Mouse (Mus musculus): ENCODE measurements around the gene Tle1. TPM values are rescaled to one million over a fixed set of nuclear protein-coding genes. Genes with fewer than 3 reads are reported as not detected.

Gene Tle1
- total RNA-seq, 2 experiments from 2014 or later, result 48.7 to 50.3 TPM

DNA sequence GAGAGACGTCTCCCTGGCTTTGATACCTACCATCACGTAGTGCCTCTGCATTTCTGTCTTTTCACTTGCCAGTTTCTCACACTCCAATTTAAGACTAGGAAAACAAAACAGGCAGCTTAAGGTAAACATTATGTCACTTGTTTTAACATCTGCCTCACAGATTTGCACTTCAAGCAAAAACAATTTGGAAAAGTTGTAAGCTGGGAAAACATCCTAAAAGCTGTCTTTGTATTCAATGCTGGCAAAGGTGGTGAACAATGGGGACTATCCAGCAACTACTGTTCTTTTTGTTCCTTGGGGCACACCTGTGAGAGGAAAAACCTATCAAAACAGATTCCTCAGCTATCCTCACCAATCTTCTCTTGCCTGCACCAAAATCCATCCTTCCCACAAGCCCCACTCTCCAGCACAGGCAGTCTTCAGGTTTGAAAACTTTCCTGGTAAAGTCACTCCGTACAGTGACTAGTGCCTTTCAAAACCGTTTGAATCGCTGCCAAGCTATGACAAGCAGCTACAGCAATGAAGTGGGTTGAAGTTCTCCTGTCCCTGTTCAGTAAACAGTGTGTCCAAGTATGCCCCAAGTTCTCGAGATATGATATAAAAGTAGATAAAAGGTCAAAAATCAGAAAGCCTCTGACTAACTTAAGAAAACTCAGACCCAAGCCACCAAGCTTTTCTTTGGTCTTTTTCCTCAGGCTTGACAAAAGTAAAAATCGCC, 2.7 kb downstream of the Tle1 start:
- Histone ChIP-seq H3K27ac (peak overlapping the region; percentile 96; the same call in 1 of the 2 replicates), H3K4me3 (peak overlapping the region; percentile 94)
- DNase-seq (ENCODE audit: extremely low spot score in 1 of 2, low spot score in 2 of 2), result no peak
- intact Hi-C loops (cut with DNase I), result loop anchor here (5.0 to 10.0 kb wide), 4 partner anchors 36 to 1291 kb away; no protein-coding TSS in a partner anchor
- no peak for TF ChIP-seq CTCF (IDR thresholded peaks at IDR 0.05)

DNA sequence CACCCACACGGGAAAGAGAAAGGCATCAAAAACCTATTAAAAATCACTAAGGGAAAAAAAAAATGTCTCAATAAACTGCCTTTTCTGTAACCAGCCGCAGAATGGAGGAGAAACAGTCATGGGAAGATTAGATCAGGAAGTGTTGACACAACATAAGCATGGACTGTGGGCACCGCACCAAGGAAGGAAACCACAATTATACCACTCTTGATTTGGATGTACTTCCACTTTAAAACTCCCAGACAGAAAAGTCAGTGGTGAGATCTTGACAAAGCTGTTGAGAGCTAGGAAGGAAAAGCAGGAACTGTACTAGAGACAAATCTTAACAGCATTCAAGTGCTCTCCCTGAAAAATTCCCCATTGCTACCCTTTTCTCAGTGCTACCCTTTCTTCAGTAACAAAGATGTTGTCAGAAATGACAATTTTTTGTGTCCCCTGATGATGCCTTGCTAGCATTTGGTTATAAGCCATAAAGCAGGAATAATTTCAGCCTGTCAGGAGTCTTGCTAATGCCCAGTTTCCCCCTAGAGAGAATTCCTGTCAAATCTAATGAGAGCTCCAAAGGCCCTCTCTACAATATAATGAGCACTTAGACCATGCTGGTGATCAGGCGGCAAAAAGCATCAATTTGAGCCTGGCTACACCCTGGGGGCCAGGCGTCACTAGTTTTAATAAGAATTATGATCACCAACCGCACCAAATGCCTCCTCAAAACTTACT, 5.4 kb downstream of the Tle1 start:
- intact Hi-C loops (cut with DNase I), result loop anchor here (5.0 to 10.0 kb wide), 4 partner anchors 33 to 1288 kb away; no protein-coding TSS in a partner anchor
- DNase-seq (ENCODE audit: extremely low spot score in 1 of 2, low spot score in 2 of 2), result no peak
- Histone ChIP-seq H3K27ac (no peak overlapping the region), H3K4me3 (no peak overlapping the region)
- TF ChIP-seq CTCF (IDR thresholded peaks at IDR 0.05), result no peak

DNA sequence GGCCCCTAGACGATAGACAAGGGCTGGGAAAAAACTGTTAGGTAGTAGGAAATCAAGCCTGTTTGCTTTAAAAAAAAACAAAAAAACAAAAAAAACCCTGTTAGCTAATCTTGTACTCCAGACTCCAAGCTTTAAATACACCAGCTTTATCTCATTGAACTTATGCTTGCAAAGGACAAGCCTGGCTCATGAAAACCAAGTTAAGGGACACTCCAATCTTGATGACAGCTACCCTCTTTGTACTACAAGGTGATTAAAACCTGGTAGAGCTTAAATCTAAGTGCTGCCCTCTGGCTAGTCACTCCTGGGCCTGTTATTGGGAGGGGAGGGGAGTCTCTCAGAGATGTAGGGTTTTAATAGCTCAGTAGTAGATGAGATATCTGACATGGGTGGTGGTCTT, 7.4 kb downstream of the Tle1 start:
- intact Hi-C loops (cut with DNase I), result loop anchor here (5.0 to 10.0 kb wide), 2 partner anchors 528 to 1781 kb away; partner anchors contain the start of gene Cdk5rap2
- no peak overlapping the region for H3K4me3 ChIP-seq
- TF ChIP-seq CTCF (IDR thresholded peaks at IDR 0.05), result no peak
- no peak for DNase-seq (ENCODE audit: extremely low spot score in 1 of 2, low spot score in 2 of 2)
- no peak overlapping the region for H3K27ac ChIP-seq

DNA sequence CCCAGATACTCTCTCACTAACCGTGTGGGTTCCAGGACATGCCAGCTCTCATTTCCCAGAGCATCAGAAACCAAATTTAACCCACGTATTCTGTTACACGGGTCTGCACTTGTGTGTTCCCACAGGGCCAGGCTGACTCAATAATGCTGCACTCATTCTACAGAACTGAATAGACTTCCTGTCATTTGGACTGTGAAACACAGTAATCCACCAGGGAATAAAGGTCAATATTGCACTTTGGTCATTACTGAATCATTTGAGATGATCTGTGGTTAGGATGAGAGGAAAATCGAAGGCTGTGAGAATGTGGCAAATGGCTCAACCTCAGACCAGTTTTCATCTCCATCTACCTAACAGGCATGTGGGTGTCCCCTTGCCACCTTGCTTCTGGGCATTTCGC, 16.2 kb downstream of the Tle1 start:
- no peak for DNase-seq (ENCODE audit: extremely low spot score in 1 of 2, low spot score in 2 of 2)
- Histone ChIP-seq H3K27ac (no peak overlapping the region), H3K4me3 (no peak overlapping the region)
- intact Hi-C loops (cut with DNase I), result no loop called here
- TF ChIP-seq CTCF (IDR thresholded peaks at IDR 0.05), result no peak

DNA sequence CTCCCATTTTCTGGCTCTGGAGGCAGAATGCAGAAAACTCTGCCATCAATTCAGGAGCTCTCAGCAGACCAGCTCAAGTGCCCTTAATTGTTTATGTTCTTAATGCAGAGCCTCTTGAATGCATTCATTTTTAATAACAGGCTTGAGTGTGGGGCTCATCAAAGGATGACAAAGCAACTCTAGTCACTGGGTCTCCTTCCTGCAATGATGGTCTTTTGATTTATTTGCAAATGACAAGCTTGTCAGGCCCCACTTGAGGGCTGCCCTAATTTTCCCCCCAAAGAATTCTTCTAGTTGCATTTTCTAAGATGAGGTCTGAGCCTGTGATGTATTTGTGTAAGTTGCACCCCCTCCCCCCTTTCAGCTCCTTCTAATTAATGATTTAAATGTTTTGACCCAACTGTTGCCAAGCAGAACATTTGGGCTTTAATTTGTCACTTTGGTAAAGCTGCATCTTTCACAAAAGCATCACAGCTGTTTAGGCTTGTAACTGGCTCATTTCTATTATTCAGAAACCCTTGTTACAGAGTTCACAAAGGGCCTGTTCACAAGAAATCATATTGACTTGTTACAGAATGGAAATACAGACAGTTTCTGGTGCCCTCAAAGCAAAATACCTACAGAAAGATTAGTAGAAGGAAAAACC, 18.3 kb downstream of the Tle1 start:
- intact Hi-C loops (cut with DNase I), result no loop called here
- DNase-seq (ENCODE audit: extremely low spot score in 1 of 2, low spot score in 2 of 2), result no peak

DNA sequence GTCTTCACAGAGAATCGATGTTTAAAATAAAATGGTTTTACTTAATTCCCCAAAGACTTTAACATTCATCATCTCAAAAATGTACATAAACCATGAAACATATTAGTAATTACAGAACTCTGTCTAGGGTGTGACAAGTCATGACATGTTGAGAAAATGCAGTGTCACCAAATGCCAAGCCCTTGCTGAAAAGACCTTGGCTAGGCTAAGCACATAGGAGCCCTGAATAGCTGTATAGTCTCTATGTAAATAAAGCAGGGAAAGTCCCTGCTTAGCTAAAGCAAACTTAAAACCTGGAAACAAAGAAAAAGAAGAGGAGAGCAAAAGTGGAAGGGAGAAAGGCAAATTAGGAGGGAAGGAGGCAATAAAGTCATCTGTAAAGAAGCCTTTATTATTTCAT, 24.8 kb downstream of the Tle1 start:
- Histone ChIP-seq H3K4me3 (no peak overlapping the region), H3K27ac (no peak overlapping the region)
- TF ChIP-seq CTCF (IDR thresholded peaks at IDR 0.05), result no peak
- no peak for DNase-seq (ENCODE audit: extremely low spot score in 1 of 2, low spot score in 2 of 2)
- intact Hi-C loops (cut with DNase I), result no loop called here

More for the DNA sequence above, 18.3 kb downstream of the Tle1 start:
- TF ChIP-seq CTCF (IDR thresholded peaks at IDR 0.05), result no peak
- no peak overlapping the region for H3K4me3 ChIP-seq
- H3K27ac ChIP-seq, result no peak overlapping the region

DNA sequence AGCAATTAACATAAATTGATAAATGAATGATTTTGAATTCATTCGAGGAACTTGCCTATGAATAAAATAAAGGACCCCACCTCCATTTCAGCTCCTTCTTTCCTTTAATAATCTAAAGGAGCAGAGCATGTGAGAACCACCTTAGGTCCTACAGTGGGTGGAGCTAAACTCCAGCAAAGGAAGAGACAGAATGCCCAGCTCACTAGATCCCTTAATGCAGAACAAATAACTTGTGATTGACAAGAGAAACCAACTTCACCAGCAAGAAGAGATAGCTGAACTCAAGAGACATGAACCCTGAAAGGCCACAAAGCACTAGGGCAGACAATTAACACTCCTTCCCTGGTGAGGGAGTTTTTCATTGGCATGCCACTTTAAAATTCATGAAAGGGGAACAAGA, 32.5 kb downstream of the Tle1 start:
- Histone ChIP-seq H3K27ac (no peak overlapping the region), H3K4me3 (no peak overlapping the region)
- no peak for DNase-seq (ENCODE audit: extremely low spot score in 1 of 2, low spot score in 2 of 2)
- TF ChIP-seq CTCF (IDR thresholded peaks at IDR 0.05), result no peak
- intact Hi-C loops (cut with DNase I), result no loop called here

DNA sequence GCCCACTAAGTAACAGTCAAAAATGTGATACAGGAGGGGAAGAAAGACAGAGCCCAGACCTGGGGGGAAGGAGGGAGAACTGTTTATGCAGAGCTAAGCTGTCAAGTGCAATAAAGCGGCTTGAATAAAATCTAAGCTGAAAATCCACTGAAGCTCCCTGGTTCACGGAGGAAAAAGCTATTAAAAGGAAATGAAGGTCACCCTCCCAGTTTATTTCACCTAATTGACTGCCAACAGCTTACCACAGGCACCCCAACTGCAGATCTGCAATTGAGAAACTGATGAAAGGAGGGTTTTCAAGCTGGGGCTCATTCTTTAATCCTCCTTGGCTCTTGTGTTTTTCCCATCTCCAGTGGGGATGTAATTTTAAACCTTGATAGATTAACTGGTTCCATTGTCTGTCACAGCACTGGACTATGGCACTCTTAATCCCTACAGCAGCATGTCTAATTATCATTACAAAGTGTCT, 32.9 kb downstream of the Tle1 start:
- Histone ChIP-seq H3K4me3 (no peak overlapping the region), H3K27ac (no peak overlapping the region)
- intact Hi-C loops (cut with DNase I), result no loop called here
- TF ChIP-seq CTCF (IDR thresholded peaks at IDR 0.05), result no peak
- no peak for DNase-seq (ENCODE audit: extremely low spot score in 1 of 2, low spot score in 2 of 2)

DNA sequence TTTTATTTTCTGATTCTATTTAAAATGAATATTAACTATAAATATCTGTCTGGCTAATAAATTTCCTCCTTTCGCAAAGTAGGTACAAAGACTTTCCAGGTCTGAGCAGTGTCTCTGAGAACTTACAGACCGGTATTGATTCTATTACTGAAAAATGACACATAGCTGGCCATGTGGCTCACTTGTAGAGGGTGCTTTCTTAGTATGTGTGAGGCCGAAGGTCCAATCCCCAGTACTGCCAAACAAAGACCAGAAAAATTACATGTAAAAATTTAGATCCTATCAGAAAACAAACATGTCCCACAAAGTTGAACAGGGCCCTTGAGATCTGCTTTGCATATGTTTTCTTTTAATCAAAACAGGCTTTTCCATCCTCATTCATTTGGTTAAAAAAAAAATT, 33.5 kb downstream of the Tle1 start:
- no peak overlapping the region for H3K27ac ChIP-seq
- intact Hi-C loops (cut with DNase I), result no loop called here
- DNase-seq (ENCODE audit: extremely low spot score in 1 of 2, low spot score in 2 of 2), result no peak
- no peak overlapping the region for H3K4me3 ChIP-seq
- no peak for TF ChIP-seq CTCF (IDR thresholded peaks at IDR 0.05)

DNA sequence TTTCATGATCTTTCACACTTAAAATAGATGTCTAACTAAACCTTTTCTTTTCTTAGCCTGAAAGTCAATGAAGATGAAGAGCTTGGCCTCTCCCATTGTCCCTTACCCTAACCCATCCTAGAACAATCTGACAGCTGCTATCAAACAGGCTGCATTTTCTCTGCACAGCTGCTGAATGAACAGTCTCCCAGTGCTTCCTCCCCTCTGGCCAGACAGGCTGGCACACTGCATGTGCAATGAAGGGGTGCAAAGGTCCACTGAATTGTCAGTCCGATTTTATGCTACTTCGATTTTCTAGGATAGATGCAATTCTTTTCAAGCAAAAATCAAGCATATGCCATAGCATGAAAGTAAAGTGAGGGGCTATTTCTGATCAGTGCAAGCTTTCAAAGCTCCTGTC, 34.2 kb downstream of the Tle1 start:
- TF ChIP-seq CTCF (IDR thresholded peaks at IDR 0.05), result no peak
- Histone ChIP-seq H3K27ac (no peak overlapping the region), H3K4me3 (no peak overlapping the region)
- DNase-seq (ENCODE audit: extremely low spot score in 1 of 2, low spot score in 2 of 2), result no peak
- intact Hi-C loops (cut with DNase I), result no loop called here

DNA sequence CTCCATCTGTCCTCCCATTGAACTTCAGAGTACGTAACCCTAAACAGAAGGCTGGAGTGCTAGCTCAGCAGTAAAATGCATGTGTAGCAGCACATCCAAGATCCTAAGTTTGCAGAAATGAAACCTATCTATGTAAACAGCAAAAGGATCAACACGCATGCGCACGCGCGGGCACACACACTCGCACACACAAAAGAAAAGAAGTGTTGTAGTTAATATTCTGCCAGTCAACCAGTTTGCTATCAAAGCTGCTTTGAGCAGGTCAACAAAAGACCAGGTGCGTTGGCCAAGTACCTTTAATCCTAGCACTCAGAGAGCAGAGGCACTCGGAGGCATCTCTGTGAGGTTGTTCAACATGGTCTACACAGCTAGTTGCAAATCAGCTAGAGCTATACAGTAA, 35.0 kb downstream of the Tle1 start:
- H3K4me3 ChIP-seq, result no peak overlapping the region
- no peak for TF ChIP-seq CTCF (IDR thresholded peaks at IDR 0.05)
- DNase-seq (ENCODE audit: extremely low spot score in 1 of 2, low spot score in 2 of 2), result no peak
- intact Hi-C loops (cut with DNase I), result no loop called here
- no peak overlapping the region for H3K27ac ChIP-seq

Data from left cerebral cortex, adult 2 months (tissue).